Mouse (Mus musculus) small intestine, adult 2 months (tissue): ENCODE data around the gene Dbndd2. TPM values are rescaled to one million over a fixed set of nuclear protein-coding genes. Genes with fewer than 3 reads are reported as not detected.

Source experiments
- H3K27ac ChIP-seq: fragments of 200-500 bp; 2 replicates; pipeline ENCODE4 v1.5.1; 2012; ENCODE audit warnings: low read depth, low read length, control low read depth, inconsistent platforms; ENCODE audit not compliant: insufficient read depth
- H3K27me3 ChIP-seq: fragments of 200-500 bp; 2 replicates; pipeline ENCODE4 v1.6.1; 2012; ENCODE audit warnings: mild to moderate bottlenecking, moderate library complexity, low read length, inconsistent platforms; ENCODE audit not compliant: control insufficient read depth, insufficient read depth
- H3K36me3 ChIP-seq: fragments of 200-500 bp; 2 replicates; pipeline ENCODE4 v1.6.1; 2012; ENCODE audit warnings: mild to moderate bottlenecking, low read length, control low read depth, inconsistent platforms; ENCODE audit not compliant: control insufficient read depth, insufficient read depth
- H3K4me1 ChIP-seq: fragments of 200-500 bp; 2 replicates; pipeline ENCODE4 v1.6.1; 2012; ENCODE audit warnings: low read length, inconsistent platforms, mixed read lengths; ENCODE audit not compliant: control insufficient read depth, insufficient read depth, insufficient read length
- H3K4me3 ChIP-seq: fragments of 200-500 bp; 2 replicates; pipeline ENCODE4 v1.5.1; 2012; ENCODE audit warnings: low read depth, mild to moderate bottlenecking, control low read depth, inconsistent platforms, low read length, moderate library complexity
- CTCF ChIP-seq: fragments of 200-500 bp; IDR thresholded peaks from 2 replicates; pipeline ENCODE4 v1.5.1; 2012; ENCODE audit warnings: low read depth, mild to moderate bottlenecking, control low read depth, inconsistent platforms, low read length, moderate library complexity, mixed read lengths; ENCODE audit not compliant: insufficient replicate concordance, insufficient read length; ENCODE audit errors: extremely low read depth
- POLR2A ChIP-seq: fragments of 200-500 bp; IDR thresholded peaks from 2 replicates; pipeline ENCODE4 v1.6.1; 2012; ENCODE audit warnings: low read depth, mild to moderate bottlenecking, control low read depth, inconsistent platforms, low read length, moderate library complexity
- WGBS: fragments of 180-500 bp; shearing (Covaris S2); methylation state at CpG from one replicate; pipeline ENCODE4 v1.1.7; 2018; 5-methylcytosine and 5-hydroxymethylcytosine counted together
- polyA plus RNA-seq: library from polyadenylated mRNA; depleted of rRNA; stranded (reverse); fragments of >200 nt; gene quantifications from 2 replicates; pipeline ENCODE4 v1.2.3, GENCODE M21; 2012

Dbndd2 gene
- polyA plus RNA-seq, 1 experiment = 61.6 TPM

DNA sequence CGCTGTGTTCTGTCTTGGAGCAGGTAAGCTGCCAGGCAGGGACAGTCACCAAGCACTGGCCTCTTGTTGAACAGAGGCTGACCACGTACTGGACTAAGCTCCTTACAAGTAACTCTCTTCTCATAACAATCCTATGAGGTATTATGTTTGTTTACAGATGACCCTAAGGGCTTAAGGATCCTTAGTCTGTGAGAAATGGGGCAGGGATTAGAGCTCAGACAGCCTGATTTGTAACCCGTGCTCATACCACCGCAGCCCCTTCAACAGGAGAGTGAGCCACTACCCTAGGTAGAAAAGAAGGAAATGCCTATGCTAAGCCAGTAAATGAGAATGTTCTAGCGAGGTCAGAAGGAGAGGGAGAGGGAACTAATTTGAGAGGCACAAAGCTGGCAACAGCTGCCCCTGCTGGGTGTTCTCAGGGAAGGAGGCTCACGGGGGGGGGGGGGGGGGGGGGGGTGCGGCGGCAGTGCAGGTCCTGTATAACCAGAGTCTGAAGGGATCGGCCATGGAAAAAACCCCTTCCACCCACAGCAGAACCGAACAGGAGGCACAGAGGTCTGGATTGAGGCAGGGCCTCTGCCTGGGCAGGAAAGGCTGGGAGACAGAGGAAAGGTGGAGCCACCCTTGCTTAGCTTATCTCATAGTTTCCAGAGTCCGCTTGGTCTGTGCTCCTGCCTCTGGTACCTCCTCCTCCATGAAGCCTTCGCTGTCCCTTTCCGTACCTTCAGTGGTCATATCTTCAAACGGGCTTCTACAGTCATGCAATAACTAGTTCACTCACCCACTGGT, 26.4 kb downstream of the Dbndd2 start:
- H3K27ac ChIP-seq = no peak overlapping the region
- peaks cover 25% of the 10 kb centered on the region; the same call in 1 of the 2 replicates for H3K4me1 ChIP-seq
- WGBS = 51% methylated on average over 11 of the region's 14 CpGs
- peaks cover 6% of the 10 kb centered on the region for H3K36me3 ChIP-seq
- TF ChIP-seq CTCF = no peak
- TF ChIP-seq POLR2A = no peak
- H3K27me3 ChIP-seq = no peaks in the 10 kb centered on the region
- H3K4me3 ChIP-seq = no peak overlapping the region

DNA sequence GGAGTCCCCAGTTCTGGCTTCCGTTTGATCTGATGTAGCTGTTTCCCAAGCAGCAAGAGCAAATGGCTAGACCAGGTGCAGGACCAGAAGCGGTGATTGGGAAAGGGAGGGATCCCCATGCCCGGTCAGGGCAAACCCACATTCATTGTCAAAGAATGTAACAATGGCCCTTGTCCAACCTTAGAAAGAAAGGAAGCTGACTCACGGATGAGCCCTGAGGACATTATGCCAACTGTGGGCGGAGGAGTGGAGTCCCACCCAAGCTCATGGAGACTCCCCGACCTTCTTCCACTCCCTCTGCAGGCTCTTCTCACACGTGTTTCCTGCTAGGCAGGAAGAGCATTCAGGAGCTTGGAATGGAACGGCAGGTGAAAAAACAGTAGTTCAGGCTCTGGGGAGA, 27.5 kb downstream of the Dbndd2 start:
- WGBS = 47% methylated on average over 8 of the region's 8 CpGs
- no peaks in the 10 kb centered on the region; the same call in 1 of the 2 replicates for H3K27me3 ChIP-seq
- H3K4me1 ChIP-seq = peaks cover 25% of the 10 kb centered on the region; the same call in 1 of the 2 replicates
- no peak overlapping the region for H3K4me3 ChIP-seq
- peaks cover 1% of the 10 kb centered on the region; the same call in 1 of the 2 replicates for H3K36me3 ChIP-seq
- no peak overlapping the region for H3K27ac ChIP-seq
- TF ChIP-seq CTCF = no peak
- TF ChIP-seq POLR2A = no peak

DNA sequence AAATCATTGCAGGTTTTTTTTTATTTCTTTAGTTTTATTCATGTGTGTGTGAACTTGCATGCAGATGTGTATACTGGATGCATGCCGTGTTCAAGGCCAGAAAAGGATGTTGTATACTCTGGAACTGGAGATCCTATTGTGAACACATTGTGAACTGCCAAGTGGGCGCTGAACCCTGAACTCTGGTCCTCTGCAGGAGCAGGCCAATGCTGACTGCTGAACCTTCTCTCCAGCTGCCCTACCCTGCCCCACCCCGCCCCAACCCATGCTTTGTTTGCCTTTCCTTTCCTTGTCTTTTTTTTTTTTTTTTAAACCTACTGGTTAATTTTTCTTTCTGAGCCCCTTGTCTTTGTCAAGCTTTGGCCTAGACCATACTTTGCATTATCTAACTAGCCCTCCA, 29.0 kb downstream of the Dbndd2 start:
- no peak for TF ChIP-seq POLR2A
- TF ChIP-seq CTCF = no peak
- Histone ChIP-seq H3K36me3 (no peaks in the 10 kb centered on the region), H3K4me1 (peaks cover 25% of the 10 kb centered on the region; the same call in 1 of the 2 replicates), H3K27ac (peak overlapping the region; percentile 62), H3K27me3 (no peaks in the 10 kb centered on the region; the same call in 1 of the 2 replicates), H3K4me3 (no peak overlapping the region)
- WGBS = 30% methylated on average over 3 of the region's 3 CpGs

DNA sequence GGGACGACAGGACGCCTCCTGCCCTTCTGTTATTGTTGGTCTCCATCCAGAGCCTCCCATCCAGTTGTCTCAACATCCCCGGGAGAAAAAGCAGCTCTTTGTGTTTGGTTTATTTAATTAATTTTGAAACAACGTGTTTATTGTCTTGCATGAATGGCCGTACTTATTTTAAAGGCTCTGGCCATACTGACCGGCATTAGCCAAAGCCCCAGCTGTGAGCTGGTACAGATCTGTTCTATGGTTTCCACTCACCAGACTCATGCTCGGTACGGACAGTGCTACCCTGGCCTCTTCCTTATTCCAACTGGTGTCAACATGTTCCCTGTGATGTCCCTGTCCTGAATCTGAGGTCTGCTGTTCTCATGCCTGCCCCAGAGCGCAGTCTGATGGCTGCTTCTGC, 30.0 kb downstream of the Dbndd2 start:
- Histone ChIP-seq H3K4me3 (no peak overlapping the region), H3K27ac (no peak overlapping the region)

DNA sequence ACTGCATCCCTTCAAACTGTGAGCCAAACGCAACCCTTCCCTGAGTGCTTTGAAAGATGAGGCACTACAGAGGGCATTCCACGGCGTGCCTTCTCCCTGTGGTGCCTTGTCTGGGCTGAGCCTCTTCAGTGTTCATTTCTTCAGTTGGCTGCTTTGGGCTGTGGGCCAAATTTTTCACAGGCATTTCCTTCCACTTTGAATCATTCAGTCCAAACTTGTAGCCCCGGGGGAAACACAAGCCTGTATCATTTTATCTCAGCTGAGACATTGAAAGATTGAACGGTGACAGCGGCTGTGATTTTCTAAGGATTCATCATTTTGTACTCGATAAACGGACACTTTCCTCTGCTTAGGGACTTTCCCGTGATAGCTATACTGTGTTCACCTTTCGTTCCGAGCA, 30.7 kb downstream of the Dbndd2 start:
- Histone ChIP-seq H3K27ac (no peak overlapping the region), H3K27me3 (no peaks in the 10 kb centered on the region; the same call in 1 of the 2 replicates), H3K4me3 (no peak overlapping the region), H3K36me3 (no peaks in the 10 kb centered on the region), H3K4me1 (peaks cover 28% of the 10 kb centered on the region; the same call in 1 of the 2 replicates)
- TF ChIP-seq CTCF (no peak), POLR2A (no peak)
- 71% methylated on average over 11 of the region's 11 CpGs for WGBS

More for the DNA sequence above, 30.0 kb downstream of the Dbndd2 start:
- no peak for TF ChIP-seq CTCF
- no peak for TF ChIP-seq POLR2A
- no peaks in the 10 kb centered on the region; the same call in 1 of the 2 replicates for H3K27me3 ChIP-seq
- peaks cover 25% of the 10 kb centered on the region; the same call in 1 of the 2 replicates for H3K4me1 ChIP-seq
- WGBS = 79% methylated on average over 9 of the region's 9 CpGs
- no peaks in the 10 kb centered on the region for H3K36me3 ChIP-seq

DNA sequence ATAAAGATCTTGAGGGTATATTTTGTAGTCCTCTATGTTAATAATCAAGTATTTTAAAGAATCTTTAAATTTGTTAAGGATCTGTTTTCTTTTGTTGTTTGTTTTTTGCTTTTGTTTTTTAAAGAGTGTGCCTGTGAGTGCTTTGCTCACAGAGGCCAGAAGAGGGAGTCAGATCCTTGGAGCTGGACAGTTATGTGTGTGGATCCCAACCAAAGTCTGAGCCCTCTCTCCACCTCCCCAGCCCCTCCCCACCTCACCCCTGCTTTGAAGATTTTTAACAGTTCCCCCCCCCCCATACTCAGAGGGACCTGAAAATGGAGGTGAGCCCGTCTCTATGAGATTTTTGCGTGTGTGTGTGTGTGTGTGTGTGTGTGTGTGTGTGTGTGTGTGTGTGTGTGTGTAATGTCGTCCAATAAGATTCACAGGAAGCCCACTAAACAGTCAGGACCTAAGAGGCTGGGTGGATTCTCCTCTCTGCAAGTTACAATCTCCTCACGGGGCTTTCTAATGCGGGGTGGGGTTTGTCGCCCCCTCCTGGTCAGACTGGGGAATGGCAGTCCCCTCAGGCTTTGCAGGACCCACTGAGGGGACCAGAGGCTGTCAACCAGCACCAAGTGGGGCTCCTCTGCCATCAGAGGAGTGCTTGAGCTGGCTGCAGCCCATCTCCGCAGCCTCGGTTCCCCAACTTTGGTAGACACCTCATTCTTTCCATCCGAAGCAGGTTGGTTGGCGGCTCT, 31.7 kb downstream of the Dbndd2 start:
- H3K27me3 ChIP-seq = no peaks in the 10 kb centered on the region; the same call in 1 of the 2 replicates
- 43% methylated on average over 10 of the region's 10 CpGs for WGBS
- no peaks in the 10 kb centered on the region for H3K36me3 ChIP-seq
- H3K27ac ChIP-seq = no peak overlapping the region
- TF ChIP-seq POLR2A (no peak), CTCF (peak; percentile 86)
- no peak overlapping the region for H3K4me3 ChIP-seq
- peaks cover 30% of the 10 kb centered on the region; the same call in 1 of the 2 replicates for H3K4me1 ChIP-seq

DNA sequence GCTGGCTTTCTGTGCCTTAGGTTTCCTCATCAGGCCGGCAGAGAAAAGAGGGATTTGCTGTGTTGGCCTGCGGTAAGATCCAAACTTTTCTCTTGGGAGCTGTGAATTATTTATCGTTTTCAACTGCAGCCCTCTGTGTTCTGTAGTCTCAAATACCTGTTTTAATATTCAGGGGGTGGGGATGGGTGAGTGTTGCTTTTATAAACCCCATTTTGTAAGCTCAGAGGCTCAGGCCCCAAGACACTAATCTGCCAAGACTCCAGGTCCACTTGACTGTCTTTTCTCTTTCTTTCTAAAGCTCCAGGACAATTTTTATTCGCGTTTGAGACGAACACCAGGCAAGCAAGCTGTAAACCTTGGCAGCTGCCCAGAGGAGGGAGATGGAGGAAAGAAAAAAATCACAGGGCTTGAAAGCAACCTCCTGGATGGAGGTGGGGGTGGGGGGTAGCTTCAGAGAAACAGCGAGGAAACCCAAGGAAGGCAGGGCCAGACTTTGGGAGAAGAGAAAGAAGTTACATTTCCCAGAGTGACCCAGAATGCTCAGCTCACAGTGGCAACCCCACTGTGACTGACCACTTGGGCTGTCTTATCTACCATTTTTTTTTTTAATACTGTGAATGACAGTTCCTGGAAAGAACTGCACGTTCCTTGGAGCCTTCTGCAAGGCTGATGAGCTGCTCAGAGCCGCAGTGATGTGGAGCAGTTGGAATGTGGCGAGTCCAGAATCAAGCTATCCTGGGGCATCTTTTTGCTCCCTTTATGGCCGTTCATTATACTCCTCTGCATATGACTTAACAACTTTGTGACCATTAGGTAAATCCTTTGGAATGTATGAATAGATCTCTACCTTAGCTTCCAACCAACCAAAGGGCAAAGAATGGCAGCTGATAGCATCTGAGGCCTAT, 32.6 kb downstream of the Dbndd2 start:
- no peak overlapping the region for H3K27ac ChIP-seq
- WGBS = 58% methylated on average over 11 of the region's 11 CpGs
- TF ChIP-seq POLR2A (no peak), CTCF (no peak)
- H3K27me3 ChIP-seq = no peaks in the 10 kb centered on the region; the same call in 1 of the 2 replicates
- peaks cover 23% of the 10 kb centered on the region; the same call in 1 of the 2 replicates for H3K4me1 ChIP-seq
- H3K36me3 ChIP-seq = no peaks in the 10 kb centered on the region
- no peak overlapping the region for H3K4me3 ChIP-seq
